Mouse (Mus musculus): ENCODE measurements around the gene Gm3336.

Gm3336 gene

DNA sequence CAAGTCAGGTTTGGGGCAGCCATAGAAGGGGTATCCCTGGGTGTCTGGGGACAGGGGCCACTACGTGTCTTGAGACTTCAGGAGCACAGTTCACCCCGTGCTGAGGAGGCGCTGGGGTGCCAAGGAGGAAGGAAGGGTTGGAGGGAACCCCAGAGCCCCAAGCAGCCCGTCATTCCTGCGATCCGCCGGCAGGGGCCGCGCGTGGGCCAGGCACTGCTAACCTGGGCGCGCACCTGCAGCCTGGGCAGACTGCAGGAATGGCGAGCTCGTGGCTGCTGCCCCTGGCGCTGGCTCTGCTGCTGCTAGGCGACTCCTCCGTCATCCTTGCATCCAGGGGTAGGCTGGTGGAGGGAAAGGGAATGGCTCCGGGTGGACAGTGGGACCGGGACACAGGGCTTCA, at the start of gene Gm3336:
Gene Gm3336 (plus strand): TSS at position 247 of the 400 bp plus-strand sequence.
- DNase-seq (ENCODE audit: low read depth, low spot score): no peak

DNA sequence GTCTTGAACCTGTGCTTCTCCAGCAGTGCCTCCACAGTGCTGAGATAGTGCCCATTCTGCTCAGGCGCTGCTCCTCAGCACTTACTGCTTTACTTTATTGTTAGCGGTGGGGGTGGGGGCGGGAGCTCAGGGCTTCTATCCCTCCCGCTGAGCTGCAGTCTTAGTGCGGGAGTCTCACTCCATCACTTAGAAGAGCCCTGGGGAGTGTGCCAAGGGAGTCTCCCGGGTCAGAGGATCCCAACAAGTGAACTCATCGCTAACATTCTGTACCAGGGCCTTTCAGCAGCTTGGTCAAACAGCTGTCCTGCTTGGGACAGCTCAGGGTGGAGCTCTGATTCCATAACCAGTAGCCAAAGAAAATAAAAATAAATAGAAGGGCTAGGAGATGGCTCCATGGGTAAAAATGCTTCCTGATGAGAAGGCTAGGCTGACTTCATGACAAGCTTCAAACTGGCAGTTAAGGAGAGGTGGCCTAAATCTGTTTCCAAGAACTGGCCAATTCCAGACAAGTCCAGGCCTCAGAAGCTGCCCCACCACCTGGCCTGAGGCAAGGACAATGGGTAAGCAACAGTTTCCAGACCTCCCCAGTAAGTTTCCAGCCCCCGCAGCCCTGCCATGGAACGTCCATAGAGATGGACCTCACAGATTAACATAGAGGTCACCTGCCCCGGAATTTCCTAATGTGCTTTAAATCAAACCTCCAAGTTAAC, 46.6 kb upstream of the Gm3336 start:
- no peak for DNase-seq (ENCODE audit: low read depth, low spot score)

DNA sequence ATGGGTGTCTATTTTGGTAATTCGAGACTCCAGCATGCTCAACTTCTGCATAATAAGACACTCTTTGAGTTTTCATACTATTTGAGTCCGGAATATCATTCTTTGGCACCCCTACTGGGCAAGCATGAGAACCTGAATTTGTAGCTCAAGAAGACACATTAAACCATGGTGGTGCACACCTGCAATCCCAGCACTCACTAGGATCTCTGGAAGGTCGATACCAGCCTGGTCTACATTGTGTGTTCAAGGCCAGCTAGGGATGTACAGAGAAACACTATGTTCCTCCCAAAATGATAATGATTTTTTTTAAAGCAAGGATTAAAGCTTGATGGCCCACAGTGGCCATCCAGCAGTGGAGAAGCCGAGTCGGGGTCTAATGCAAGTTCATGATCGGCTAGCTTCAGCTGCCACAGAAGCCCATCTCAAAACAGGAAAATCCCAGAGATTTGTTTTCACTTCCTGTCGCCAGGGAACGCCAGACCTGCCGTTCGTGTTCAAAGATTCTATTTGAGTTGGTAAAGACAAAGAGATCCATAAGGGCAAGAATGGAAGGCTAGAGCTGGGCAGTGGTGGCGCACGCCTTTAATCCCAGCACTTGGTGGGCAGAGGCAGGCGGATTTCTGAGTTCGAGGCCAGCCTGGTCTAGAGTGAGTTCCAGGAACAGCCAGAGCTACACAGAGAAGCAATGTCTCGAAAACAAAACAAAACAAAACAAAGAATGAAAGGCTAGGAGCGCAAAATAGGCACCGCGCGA, 45.8 kb upstream of the Gm3336 start:
- no peak for DNase-seq (ENCODE audit: low read depth, low spot score)

DNA sequence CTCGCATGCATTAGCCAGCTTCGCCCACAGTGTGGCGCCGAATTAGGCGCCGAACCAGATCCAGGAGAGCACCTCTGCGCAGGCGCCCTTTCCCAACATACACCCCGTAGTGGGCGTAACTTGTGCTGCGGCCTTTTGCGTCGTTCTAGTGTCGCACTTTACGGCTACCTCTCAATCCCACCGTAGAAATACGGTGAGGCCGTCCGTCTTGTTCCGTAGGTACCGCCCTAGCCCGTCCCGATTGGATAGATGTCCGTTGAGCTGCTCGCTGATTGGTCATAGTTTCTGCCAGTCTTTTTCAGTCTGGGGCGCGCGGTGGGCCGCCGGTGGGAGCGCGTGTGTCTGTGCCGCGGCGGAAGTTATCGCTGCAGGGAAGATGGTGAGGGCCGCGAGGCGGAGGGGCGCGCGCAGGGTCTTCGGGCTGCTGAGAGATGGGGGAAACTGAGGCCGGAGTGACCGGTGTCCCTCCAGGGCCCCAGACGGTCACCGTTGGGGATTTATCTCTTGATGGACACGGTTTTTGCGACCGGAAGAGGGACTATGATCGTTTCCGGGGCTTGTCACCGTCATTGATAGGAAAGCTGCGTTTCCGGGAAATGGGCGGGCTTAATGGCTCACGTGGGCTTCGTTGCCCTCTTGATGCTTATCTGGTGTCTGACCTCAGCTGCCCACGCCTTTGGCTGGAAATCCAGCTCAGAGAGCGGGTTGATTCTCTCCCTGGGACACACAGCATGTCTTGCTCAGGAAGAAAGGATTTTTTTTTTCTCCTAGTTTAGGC, 45.1 kb upstream of the Gm3336 start, which contains the start of gene Lsm4:
Gene Lsm4 (plus strand): TSS at position 170 of the 778 bp plus-strand sequence.
- DNase-seq (ENCODE audit: low read depth, low spot score): peak; percentile 99

DNA sequence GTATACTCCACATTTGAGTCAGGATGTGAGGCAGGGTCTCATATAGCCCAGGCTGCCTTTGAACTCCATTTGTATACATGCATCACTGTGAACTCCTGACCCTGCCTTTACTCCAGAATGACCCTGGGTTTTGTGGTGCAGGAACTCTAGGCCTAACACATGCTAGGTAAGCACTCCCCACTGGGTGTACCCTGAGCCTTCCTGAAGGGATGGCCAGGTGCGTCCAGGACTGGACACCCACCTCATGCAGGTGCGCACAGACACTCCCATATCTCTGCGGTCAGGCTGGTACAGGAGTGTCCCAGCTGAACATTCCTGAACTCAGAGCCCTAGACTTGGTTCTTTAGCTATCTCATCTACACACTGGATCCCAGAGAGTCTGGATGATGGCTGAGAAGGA, 44.2 kb upstream of the Gm3336 start:
- DNase-seq (ENCODE audit: low read depth, low spot score): no peak

DNA sequence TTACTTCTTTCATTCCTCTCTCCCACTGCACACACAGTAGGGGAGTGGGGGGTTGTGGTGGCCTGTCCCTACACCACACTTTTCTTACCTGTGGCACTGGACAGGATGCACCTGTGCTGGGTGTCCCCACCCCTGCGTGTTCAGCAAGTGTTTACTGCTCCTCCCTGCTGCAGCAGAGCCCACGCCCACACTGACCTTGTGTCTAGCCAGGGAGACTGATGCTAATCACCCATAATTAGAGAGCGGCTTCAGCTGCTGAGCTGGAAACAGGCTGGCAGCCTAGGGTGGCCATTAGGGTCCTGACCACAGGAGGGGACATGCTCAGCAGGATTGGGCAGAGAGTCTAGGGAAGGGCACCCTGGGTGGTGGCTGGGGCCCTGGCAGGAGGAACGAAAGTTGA, 43.6 kb upstream of the Gm3336 start:
- DNase-seq (ENCODE audit: low read depth, low spot score): no peak

DNA sequence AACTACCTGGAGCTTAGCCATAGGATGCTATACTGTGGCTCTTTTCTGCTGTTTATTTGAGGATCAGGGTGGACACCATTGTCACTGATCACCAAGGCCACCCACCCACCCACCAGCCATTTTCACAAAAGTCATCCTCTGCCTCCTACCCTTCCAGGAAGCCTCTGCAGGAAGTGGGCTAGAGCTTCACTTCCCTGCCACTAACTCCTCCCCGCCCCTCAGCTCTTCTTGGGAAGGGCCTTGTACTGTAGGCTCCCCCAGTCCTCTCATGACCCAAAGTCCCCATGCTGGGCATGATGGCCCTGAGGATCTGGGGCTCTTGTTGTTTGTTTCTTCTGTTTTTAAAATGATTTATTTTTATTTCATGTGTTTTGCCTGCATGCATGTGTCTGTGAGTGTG, 43.0 kb upstream of the Gm3336 start:
- no peak for DNase-seq (ENCODE audit: low read depth, low spot score)

DNA sequence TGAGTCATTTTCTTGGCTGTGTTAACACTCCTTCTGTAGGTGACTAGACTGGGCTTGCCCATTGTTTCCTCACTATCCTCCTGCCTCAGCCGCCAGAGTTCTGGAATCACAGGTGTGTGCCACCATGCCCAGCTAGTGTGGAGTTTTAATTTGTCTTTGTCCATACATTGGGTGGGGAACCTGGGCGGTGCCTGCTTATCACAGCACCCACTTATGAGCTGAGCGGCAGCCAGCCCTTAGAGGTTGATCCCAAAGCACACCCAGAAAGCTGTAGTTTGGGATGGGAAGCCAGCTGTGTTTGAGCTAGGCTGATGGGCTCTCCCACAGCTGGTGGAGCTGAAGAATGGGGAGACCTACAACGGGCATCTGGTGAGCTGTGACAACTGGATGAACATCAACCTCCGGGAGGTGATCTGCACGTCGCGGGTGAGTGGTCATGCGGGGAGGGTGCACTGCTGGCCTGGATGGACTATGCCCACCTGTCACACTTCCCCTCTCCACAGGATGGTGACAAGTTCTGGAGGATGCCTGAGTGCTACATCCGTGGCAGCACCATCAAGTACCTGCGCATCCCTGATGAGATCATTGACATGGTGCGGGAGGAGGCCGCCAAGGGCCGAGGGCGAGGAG, 40.8 kb upstream of the Gm3336 start:
- DNase-seq (ENCODE audit: low read depth, low spot score): no peak

DNA sequence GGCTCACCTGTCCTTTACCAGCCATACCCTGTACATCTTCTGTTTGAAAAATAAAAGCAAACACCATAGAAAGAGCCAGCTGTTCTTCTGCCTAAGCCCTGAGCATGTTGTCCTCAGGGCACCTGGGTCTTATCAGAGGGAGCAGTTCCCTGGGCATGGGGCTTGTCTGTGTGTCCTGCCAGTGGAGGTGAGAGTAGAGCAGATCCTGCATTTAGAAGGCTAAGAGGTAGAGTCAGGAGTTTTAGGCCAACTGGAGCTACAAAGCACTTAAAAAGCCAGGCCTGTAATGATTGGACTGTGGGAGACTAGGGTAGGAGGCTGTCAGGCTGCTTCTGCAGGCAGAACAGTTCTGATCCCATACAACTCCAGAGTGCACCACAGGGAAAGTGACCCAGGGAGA, 39.7 kb upstream of the Gm3336 start:
- DNase-seq (ENCODE audit: low read depth, low spot score): no peak

DNA sequence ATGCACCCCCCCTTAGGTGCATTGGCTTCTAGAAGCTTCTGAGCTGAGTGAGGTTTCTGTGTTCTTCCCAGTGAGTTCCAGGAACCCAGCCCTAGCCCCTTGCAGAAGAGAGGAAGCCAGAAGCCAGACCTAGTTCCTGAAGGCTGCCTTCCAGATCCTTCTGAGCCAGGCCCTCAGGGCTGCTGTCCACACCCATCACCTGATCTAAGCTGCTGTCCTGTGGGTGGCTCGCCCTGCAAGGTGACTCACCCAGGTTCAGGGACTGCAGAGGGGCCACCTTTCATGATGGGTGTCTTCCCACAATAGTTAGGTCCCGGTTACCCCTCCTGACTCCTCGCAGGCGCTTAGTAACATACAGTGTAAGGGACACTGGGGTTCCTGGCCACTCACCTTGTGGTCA, 38.9 kb upstream of the Gm3336 start:
- DNase-seq (ENCODE audit: low read depth, low spot score): no peak

DNA sequence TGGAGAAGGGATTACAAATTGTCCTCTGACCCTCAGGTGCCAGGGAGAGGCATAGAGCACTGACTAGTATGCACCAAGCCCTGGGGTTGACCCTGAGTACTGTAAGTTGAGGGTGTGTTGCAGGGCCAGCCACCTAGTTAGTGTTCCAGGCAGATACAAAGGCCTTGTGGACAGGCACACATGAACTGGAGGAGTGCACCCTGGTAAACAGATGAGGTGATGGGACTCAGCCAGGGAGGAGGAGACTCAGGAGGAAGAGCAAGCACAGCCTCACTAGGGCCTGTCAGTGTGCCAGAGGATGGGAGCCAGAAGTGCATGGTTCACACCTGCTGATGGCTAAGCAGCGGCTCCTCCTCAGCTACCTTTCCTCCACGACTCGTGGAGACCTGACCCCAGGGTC, 38.3 kb upstream of the Gm3336 start:
- DNase-seq (ENCODE audit: low read depth, low spot score): no peak

DNA sequence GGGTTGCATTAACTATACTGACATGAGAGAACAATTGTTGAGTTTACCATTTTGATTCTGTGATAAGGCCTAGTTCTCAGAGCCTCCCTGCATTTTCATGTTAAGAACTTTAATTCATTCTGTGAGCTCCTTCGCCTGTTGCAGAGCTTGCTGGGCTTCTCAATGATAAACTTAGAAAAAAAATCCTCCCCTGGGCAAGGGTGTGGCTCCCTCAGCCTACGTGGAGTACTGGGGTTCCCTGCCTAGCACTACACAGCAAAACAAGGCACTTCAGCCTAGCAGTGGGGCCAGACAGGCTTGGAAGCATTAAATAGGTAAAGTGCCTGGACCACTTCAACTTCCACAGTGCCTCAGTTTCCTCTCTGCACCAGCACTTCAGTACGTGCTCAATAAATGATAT, 36.9 kb upstream of the Gm3336 start:
- no peak for DNase-seq (ENCODE audit: low read depth, low spot score)

DNA sequence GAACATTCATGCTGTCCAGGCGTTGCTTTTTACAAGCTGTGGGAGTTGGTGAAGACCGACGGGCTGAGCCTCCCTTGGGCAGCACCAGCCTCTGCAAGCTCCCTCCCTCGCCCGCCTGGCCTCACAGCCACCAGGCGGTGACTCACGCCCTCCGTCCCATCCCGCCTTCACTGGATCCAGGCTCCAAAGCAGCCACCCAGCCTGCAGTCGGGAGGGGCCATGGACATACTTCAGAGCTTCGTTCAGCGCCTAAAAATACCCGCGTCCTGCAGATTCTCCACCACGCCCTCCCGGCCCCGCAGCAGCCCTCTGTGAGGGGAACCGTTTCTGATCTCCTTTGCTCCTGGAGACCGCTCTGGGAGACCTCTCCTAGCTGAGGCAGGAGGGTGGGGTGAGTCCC, 36.1 kb upstream of the Gm3336 start:
- no peak for DNase-seq (ENCODE audit: low read depth, low spot score)

DNA sequence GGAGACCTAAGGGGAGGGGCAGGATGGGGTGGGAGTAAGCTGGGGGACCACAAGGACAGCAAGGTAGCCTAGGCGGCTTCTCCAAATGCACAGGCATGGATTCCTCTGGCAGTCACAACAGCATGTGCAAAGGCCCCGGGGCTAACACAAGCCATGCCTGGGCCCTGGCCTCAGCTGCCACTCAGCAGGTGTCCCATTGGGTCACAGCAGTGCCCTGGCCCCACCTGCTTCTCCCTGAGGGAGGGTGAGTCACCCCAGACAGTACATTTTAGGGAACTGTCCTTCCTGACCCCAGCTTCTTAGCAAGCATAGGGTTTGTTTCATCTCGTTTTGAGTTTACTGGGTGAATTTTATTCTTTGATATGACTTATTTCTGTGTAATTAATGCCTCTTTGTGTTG, 35.7 kb upstream of the Gm3336 start:
- DNase-seq (ENCODE audit: low read depth, low spot score): no peak

DNA sequence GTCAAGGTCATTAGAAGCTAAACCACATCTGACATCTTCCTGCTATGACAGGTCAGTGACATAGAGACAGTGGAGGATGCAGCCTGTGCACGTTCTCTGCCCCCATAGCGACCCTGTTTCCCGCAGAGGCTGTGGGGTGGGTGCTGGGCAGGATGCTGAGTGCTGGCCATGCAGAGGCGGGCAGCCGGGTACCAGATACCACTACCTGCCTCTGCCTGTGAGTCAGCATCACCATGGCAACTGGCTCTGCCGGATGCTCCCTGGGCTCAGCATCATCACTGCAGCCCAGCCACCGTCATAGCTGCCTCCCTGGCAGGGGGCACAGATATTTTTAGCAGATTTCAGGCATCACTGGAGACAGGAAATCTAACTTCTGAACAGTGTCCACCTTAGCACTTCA, 34.1 kb upstream of the Gm3336 start:
- DNase-seq (ENCODE audit: low read depth, low spot score): no peak

DNA sequence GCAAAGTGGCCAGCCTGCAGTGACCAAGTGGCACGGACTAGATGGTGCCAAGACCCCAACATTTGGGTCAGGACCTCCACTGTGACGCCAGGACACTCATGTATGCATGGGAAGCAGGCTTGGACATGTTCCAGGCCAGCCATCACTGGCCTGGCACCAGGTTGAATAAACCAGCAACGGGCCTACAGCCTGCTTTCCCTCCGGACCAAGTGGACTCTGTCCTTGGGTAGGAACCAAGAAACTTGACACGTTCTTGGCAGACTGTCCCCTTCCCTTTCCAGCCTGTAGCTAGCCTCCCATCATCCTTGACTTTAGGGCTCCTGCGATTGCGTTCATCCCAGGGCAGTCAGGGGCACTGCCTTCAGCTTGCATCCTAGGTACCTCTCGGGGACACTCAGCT, 30.8 kb upstream of the Gm3336 start:
- no peak for DNase-seq (ENCODE audit: low read depth, low spot score)

DNA sequence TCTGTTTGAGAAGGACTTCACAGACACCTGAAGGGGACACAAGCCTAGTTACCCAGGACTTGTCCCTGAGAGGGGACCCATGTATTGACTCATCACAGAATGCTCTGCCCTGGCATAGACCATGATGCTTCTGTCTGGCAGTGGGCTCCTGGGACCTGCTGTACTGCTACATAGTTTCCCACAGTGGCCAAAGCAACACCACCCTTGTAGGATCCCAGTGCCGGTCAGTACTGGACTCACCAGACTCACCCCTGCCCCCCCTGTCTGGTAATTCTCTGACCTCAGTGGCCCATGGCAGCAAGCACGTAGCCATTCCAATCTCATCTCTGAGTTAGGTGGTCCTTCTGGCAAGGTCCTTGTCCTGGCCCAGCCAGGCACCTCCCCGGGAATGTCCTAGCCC, 30.2 kb upstream of the Gm3336 start:
- DNase-seq (ENCODE audit: low read depth, low spot score): no peak

DNA sequence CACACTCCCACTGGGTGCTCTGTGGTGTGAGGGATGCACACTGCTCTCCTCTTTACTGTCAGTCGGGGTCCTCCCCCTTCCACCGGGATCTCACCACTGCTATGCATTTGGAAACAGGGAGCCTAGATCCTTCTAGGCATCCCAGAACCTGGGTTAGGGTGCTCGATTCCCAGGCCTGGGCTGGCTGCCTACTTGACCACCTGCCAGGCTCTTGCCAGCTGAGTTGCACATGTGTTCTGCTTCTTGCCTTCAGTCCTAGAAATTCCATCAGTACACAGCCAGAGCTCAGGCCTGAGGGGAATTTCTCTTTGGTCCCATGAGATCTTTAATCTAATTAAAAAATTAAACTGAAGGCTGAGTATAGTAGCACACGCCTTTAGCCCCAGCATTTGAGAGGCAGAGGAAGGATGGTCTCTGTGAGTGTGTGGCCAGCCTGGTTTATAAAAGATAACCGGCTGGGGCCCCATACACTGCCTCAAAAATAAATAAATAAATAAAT, 28.4 kb upstream of the Gm3336 start:
- DNase-seq (ENCODE audit: low read depth, low spot score): no peak

DNA sequence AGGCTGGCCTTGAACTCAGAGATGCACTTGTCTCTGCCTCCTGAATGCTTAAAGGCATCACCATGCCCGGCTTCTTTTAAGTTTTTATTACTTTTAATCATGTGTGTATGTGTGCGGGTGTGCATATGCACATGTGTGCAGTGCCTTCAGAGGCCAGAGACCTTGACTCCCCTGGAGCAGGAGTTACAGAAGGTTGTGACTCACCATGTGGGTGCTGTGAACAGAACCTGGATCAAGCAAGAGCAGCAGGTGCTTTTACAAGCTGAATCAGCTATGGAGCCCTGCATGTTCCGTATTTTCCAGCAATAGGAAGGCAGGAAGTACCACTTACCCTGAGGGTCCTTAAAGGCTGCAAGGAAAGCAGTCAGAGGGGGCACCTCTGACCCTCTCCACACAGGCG, 27.1 kb upstream of the Gm3336 start:
- DNase-seq (ENCODE audit: low read depth, low spot score): no peak

DNA sequence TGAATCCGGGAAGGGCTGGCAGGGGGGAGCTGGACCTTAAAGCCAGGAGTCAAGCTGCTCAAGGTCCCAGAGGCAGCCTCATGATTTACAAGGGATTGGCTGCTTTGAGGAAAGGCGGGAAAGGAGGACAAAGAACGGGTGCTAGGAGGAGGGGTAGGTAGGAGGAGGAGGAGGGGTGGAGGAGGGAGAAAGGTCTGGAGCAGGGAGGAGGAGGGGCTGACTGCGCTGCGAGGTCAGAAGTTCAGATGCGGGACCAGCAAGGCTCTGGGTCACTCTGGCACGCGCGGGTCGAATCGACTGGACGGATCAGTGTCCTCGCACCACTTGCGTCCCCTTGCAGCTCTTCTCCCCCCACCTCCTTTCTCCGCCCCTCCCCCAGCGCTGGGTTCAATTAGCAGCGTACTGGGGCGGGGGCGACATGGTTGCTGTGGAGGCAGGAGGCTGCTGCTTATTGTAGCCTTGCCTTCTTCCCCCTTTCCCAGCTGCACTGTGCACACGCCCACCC, 26.6 kb upstream of the Gm3336 start:
- DNase-seq (ENCODE audit: low read depth, low spot score): no peak

DNA sequence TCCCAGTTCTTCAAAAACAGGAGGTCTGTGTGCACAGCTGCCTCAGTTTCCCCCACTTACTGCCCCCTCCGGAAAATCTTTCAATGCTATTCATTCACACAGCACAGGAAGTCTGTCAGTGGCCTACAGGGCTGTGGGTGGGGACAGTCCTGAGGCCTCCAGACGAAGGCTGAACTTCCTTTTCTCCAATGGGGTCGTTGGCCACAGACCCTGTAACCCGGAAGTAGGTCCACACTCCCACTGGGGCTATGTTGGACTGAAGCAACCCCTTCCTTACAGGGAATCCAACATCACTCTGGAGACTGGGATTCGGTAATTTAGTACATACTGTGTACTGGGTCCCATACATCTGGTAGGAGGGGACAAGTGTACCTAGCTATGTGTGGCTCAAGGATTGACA, 24.7 kb upstream of the Gm3336 start:
- no peak for DNase-seq (ENCODE audit: low read depth, low spot score)

Data from retina, adult 2 months (tissue).